Mouse (Mus musculus): ENCODE data around the gene Csf3.
"Not testable (repeated sequence)": the region's sequence is repeated elsewhere in the genome, so short reads cannot be mapped to it uniquely, and the experiment has no call there.

Gene Csf3

GRCm38 (mm10) chr11:98696454-98697216, 4.4 kb upstream of the Csf3 start:
- no peak for DNase-seq (ENCODE audit: extremely low read depth, low read depth)

- no peak for DNase-seq (ENCODE audit: extremely low read depth, low read depth)
Measured at GRCm38 (mm10) chr11:98697225-98697624, 3.8 kb upstream of the Csf3 start.

GRCm38 (mm10) chr11:98698849-98699640, 2.0 kb upstream of the Csf3 start:
- DNase-seq (ENCODE audit: extremely low read depth, low read depth), result no peak

GRCm38 (mm10) chr11:98699911-98700310, 1.2 kb upstream of the Csf3 start:
- no peak for DNase-seq (ENCODE audit: extremely low read depth, low read depth)

- no peak for DNase-seq (ENCODE audit: extremely low read depth, low read depth)
Measured at GRCm38 (mm10) chr11:98702323-98702722, 1.3 kb downstream of the Csf3 start.

GRCm38 (mm10) chr11:98705021-98705420, 4.0 kb downstream of the Csf3 start:
- DNase-seq (ENCODE audit: extremely low read depth, low read depth), result no peak

GRCm38 (mm10) chr11:98707401-98708281, 6.6 kb downstream of the Csf3 start:
- no peak for DNase-seq (ENCODE audit: extremely low read depth, low read depth)

- no peak for DNase-seq (ENCODE audit: extremely low read depth, low read depth)
Measured at GRCm38 (mm10) chr11:98708282-98708956, 7.4 kb downstream of the Csf3 start.

GRCm38 (mm10) chr11:98709001-98709741, 8.1 kb downstream of the Csf3 start:
- no peak for DNase-seq (ENCODE audit: extremely low read depth, low read depth)

- peak; percentile 64 for DNase-seq (ENCODE audit: extremely low read depth, low read depth)
Measured at GRCm38 (mm10) chr11:98710416-98711045, 9.5 kb downstream of the Csf3 start.

GRCm38 (mm10) chr11:98711046-98711434, 10.0 kb downstream of the Csf3 start:
- no peak for DNase-seq (ENCODE audit: extremely low read depth, low read depth)

GRCm38 (mm10) chr11:98712009-98712408, 10.9 kb downstream of the Csf3 start:
- DNase-seq (ENCODE audit: extremely low read depth, low read depth), result not testable (repeated sequence)

GRCm38 (mm10) chr11:98713703-98714102, 12.6 kb downstream of the Csf3 start:
- no peak for DNase-seq (ENCODE audit: extremely low read depth, low read depth)

GRCm38 (mm10) chr11:98715946-98716345, 14.9 kb downstream of the Csf3 start:
- DNase-seq (ENCODE audit: extremely low read depth, low read depth), result no peak

- no peak for DNase-seq (ENCODE audit: extremely low read depth, low read depth)
Measured at GRCm38 (mm10) chr11:98717904-98718303, 16.8 kb downstream of the Csf3 start.

- DNase-seq (ENCODE audit: extremely low read depth, low read depth), result no peak
Measured at GRCm38 (mm10) chr11:98720756-98721155, 19.7 kb downstream of the Csf3 start.

- DNase-seq (ENCODE audit: extremely low read depth, low read depth), result no peak
Measured at GRCm38 (mm10) chr11:98721458-98722226, 20.6 kb downstream of the Csf3 start.

- no peak for DNase-seq (ENCODE audit: extremely low read depth, low read depth)
Measured at GRCm38 (mm10) chr11:98723098-98723497, 22.0 kb downstream of the Csf3 start.

GRCm38 (mm10) chr11:98725926-98726506, 25.0 kb downstream of the Csf3 start:
- no peak for DNase-seq (ENCODE audit: extremely low read depth, low read depth)
